Mouse (Mus musculus) limb, embryonic 10.5 days (tissue): ENCODE results near the gene Rpl27a. TPM values are rescaled to one million over a fixed set of nuclear protein-coding genes. Genes with fewer than 3 reads are reported as not detected.

Experiments
- DNase-seq: peaks from one replicate; pipeline ENCODE4 v3.0.0-alpha.2; 2017; ENCODE audit warnings: low spot score
- H3K27ac ChIP-seq: fragments of 300-500 bp; sonication (generic); 2 replicates; pipeline ENCODE4 v1.5.1; 2016; ENCODE audit warnings: mild to moderate bottlenecking
- H3K27me3 ChIP-seq: fragments of 300-500 bp; sonication (generic); 2 replicates; pipeline ENCODE4 v1.6.1; 2016; ENCODE audit warnings: low read depth, mild to moderate bottlenecking; ENCODE audit not compliant: poor library complexity, severe bottlenecking
- H3K36me3 ChIP-seq: fragments of 300-500 bp; sonication (generic); 2 replicates; pipeline ENCODE4 v1.6.1; 2016; ENCODE audit warnings: mild to moderate bottlenecking, moderate library complexity
- H3K4me1 ChIP-seq: fragments of 300-500 bp; sonication (generic); 2 replicates; pipeline ENCODE4 v1.6.1; 2016
- H3K4me3 ChIP-seq: fragments of 300-500 bp; sonication (generic); 2 replicates; pipeline ENCODE4 v1.5.1; 2016; ENCODE audit warnings: mild to moderate bottlenecking, moderate library complexity
- H3K9me3 ChIP-seq: fragments of 300-500 bp; sonication (generic); replicated peaks from 2 replicates; pipeline ENCODE4 v1.6.1; 2016; ENCODE audit warnings: mild to moderate bottlenecking
- WGBS: fragments of 180-500 bp; shearing (Covaris S2); methylation state at CpG from one replicate; pipeline ENCODE4 v1.1.7; 2016; 5-methylcytosine and 5-hydroxymethylcytosine counted together
- polyA plus RNA-seq: library from polyadenylated mRNA; unstranded; fragments of >200 nt; fragmentation: Nextera tagmentation; extraction: Ambion mirVana; gene quantifications from 2 replicates; pipeline ENCODE4 v1.2.1, GENCODE M21; 2016

Gene Rpl27a
- polyA plus RNA-seq, 1 experiment from 2014 or later = 130 TPM

GRCm38 (mm10) chr7:109531501-109531900 lies 12.6 kb downstream of the Rpl27a start:
- Histone ChIP-seq H3K36me3 (peaks cover 89% of the 10 kb centered on the region), H3K27ac (no peak overlapping the region)
- WGBS = 87% methylated on average over 5 of the region's 5 CpGs

DNA sequence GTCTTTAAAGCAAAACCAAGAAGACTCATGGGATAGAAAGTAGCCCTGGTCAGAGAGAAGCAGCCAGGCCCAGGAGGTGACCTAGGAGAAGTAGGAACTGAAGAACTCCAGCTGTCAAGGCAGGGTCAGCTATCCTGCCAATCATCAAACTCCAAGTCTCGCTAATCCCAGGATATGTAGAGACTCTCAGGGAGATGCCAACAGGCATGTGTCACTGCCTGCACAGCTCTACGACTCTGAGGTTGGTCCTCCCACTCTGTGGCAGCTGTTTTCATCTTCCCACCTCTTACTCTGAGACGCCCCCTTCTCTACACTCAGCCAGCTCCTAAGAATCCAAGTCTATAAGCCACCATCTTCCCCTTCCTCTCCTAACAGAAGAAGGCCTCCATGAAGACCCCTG lies 13.7 kb downstream of the Rpl27a start:
- WGBS = 83% methylated on average over 3 of the region's 3 CpGs
- H3K9me3 ChIP-seq = no peaks in the 10 kb centered on the region
- no peak overlapping the region for H3K27ac ChIP-seq
- H3K4me3 ChIP-seq = no peak overlapping the region
- no peak for DNase-seq
- no peaks in the 10 kb centered on the region for H3K27me3 ChIP-seq
- no peaks in the 10 kb centered on the region for H3K4me1 ChIP-seq
- H3K36me3 ChIP-seq = peaks cover 87% of the 10 kb centered on the region

More at GRCm38 (mm10) chr7:109531501-109531900, 12.6 kb downstream of the Rpl27a start:
- Histone ChIP-seq H3K4me1 (no peaks in the 10 kb centered on the region), H3K9me3 (no peaks in the 10 kb centered on the region), H3K27me3 (no peaks in the 10 kb centered on the region), H3K4me3 (no peak overlapping the region)
- no peak for DNase-seq

DNA sequence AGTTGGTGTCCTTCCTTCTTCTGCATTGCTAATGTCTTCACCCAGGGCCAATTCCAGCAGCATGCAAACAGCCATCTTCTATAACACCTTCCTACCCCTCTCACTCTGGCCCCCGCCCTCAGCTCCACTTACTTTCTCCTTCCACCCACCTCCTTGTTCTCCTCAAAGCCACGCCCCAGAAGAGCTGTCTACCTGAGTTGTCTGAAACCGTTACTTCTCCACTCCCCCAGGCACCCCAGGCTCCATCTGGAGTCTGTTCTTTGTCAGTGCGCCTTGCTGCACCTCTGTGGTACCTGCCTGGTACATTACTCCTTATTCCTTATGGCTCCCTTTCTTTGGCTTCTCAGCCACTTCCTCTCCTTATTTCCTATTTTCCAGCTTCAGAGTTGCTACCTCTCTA lies 14.2 kb downstream of the Rpl27a start:
- DNase-seq = no peak
- Histone ChIP-seq H3K27ac (no peak overlapping the region), H3K4me1 (no peaks in the 10 kb centered on the region), H3K36me3 (peaks cover 87% of the 10 kb centered on the region), H3K9me3 (no peaks in the 10 kb centered on the region), H3K27me3 (no peaks in the 10 kb centered on the region), H3K4me3 (no peak overlapping the region)
- WGBS = 71% methylated on average over 4 of the region's 4 CpGs

DNA sequence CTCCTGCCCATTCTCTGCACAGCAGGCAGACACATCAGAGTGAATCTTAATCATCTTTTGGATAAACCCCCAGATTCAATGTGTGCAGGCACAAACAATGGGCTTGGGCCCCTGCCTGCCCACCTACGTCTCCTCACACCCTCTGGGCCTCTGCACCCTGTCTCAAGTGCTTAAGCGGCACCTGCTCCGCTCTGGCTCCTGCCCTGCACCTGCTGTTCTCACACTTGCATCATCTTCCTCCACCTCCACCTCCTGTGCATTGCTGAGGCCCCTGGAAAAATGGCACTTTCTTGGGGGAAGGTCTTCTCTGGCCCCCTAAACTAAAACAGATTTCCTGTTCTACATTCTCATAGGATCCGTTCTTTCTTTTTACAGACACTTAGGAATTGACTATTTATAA lies 14.9 kb downstream of the Rpl27a start:
- no peak for DNase-seq
- H3K27ac ChIP-seq = no peak overlapping the region
- H3K4me1 ChIP-seq = no peaks in the 10 kb centered on the region
- H3K27me3 ChIP-seq = no peaks in the 10 kb centered on the region
- H3K4me3 ChIP-seq = no peak overlapping the region
- H3K9me3 ChIP-seq = no peaks in the 10 kb centered on the region
- H3K36me3 ChIP-seq = peaks cover 88% of the 10 kb centered on the region
- WGBS = 93% methylated on average over 4 of the region's 4 CpGs

DNA sequence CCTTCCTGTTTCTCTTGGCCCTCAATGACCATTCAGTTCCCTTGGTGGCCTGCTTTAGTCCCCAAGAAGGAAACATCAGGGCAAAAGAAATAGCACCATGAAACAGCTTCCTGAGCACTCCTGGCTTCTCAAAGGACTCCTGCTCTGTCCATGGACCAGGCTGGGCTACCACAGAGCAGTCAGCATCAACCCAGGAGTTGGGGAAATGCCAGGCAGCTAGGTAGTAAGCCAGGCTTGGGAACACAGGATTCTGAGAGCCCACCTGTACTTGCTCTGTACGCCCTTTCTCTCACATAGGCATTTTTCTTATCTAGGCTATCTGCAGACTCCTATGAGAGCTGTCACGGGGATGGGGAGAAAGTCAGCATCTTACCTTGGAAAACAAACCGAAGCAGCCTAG lies 16.0 kb downstream of the Rpl27a start:
- Histone ChIP-seq H3K4me3 (no peak overlapping the region), H3K27me3 (no peaks in the 10 kb centered on the region), H3K4me1 (no peaks in the 10 kb centered on the region), H3K27ac (no peak overlapping the region), H3K36me3 (peaks cover 94% of the 10 kb centered on the region), H3K9me3 (no peaks in the 10 kb centered on the region)
- no peak for DNase-seq
- WGBS = 95% methylated on average over 3 of the region's 3 CpGs

GRCm38 (mm10) chr7:109536451-109536946 lies 17.6 kb downstream of the Rpl27a start:
- no peaks in the 10 kb centered on the region for H3K9me3 ChIP-seq
- 80% methylated on average over 4 of the region's 4 CpGs for WGBS
- 0 out of 2 replicates have a peak overlapping the region, but pooled peaks have one; percentile 9 for H3K27ac ChIP-seq
- H3K27me3 ChIP-seq = no peaks in the 10 kb centered on the region
- H3K4me1 ChIP-seq = no peaks in the 10 kb centered on the region
- H3K4me3 ChIP-seq = no peak overlapping the region
- DNase-seq = no peak
- peaks cover 94% of the 10 kb centered on the region for H3K36me3 ChIP-seq

- no peaks in the 10 kb centered on the region for H3K27me3 ChIP-seq
- no peak overlapping the region for H3K27ac ChIP-seq
- H3K4me1 ChIP-seq = no peaks in the 10 kb centered on the region
- H3K9me3 ChIP-seq = no peaks in the 10 kb centered on the region
- no peak overlapping the region for H3K4me3 ChIP-seq
- peaks cover 94% of the 10 kb centered on the region for H3K36me3 ChIP-seq
- DNase-seq = no peak
These were observed 22.0 kb downstream of the Rpl27a start for GRCm38 (mm10) chr7:109540902-109541301.

DNA sequence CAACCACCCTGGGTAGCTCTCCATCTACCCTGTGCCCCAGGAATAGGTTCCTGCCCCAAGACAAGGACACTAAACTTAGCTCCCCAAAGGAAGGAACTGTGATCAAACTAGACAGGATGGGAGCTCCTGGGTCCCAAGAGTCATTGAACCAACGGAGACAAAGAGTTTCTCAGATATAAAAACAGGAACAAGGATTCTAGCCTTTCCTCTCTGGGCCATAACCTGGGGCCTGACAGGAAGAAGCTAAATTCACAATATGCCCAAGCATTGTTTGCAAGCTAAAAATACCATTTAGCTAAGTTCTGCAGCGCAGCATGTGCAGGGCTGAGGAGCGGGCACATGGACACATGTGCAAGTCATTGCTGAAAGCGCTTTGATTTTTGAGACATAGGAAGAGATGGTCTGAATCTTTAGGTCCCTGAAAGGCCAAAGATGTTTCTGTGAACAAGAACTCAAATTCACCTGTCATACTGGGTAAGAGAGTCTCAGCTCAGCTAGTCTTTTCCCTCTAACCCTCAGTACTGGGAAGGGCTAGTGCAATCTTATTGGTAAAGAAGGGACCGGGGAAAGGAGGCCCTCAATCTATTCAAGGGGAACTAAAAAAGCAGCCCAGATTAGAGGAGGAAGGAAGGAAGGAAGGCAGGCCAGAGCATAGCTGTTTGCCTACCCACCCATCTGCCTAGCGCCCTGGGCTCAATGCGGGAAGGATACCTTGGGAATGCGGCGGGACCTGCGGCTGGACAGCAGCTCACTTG lies 22.8 kb downstream of the Rpl27a start:
- no peak overlapping the region for H3K27ac ChIP-seq
- no peaks in the 10 kb centered on the region for H3K27me3 ChIP-seq
- H3K4me3 ChIP-seq = no peak overlapping the region
- no peaks in the 10 kb centered on the region for H3K9me3 ChIP-seq
- WGBS = 88% methylated on average over 10 of the region's 10 CpGs
- DNase-seq = no peak
- H3K4me1 ChIP-seq = no peaks in the 10 kb centered on the region
- peaks cover 90% of the 10 kb centered on the region for H3K36me3 ChIP-seq

DNA sequence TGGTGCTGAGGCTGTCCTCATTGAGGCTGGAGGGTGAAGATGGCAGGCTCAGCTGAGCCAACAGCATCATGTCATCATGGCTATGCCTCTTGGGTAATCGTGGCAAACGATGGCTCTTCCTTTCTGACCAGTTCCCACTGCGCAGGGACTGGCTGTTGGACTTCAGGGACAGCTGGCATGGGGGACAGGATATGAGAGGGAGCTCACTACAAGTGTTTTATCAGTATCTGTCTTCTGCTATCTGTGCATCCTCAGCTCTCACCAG lies 23.3 kb downstream of the Rpl27a start:
- Histone ChIP-seq H3K4me3 (no peak overlapping the region), H3K9me3 (no peaks in the 10 kb centered on the region), H3K36me3 (peaks cover 86% of the 10 kb centered on the region), H3K4me1 (no peaks in the 10 kb centered on the region), H3K27ac (no peak overlapping the region), H3K27me3 (no peaks in the 10 kb centered on the region)
- 88% methylated on average over 3 of the region's 3 CpGs for WGBS
- DNase-seq = no peak

DNA sequence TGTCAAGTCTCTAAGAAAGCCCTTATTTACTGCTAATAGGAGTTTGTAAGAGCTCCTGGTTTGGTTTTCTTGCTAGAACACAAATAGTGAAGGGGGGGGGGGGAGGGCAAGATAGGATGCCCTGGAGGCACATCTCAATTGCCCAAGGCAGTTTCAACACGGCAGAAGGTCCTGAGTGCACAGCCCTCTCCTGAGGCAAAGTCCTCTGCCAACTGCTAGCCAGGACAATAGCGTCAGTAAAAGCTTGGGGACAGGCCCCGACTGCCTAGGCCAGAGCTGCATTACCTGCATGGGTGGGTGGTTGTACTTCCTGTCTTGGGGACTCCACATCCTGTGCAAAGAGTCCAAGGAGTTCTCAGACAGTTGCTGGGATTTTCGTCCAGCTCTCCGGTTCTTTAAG lies 25.8 kb downstream of the Rpl27a start:
- DNase-seq = no peak
- WGBS = 83% methylated on average over 5 of the region's 5 CpGs
- H3K36me3 ChIP-seq = peaks cover 89% of the 10 kb centered on the region
- H3K27ac ChIP-seq = no peak overlapping the region
- no peaks in the 10 kb centered on the region for H3K27me3 ChIP-seq
- no peaks in the 10 kb centered on the region for H3K4me1 ChIP-seq
- H3K9me3 ChIP-seq = no peaks in the 10 kb centered on the region
- no peak overlapping the region for H3K4me3 ChIP-seq

DNA sequence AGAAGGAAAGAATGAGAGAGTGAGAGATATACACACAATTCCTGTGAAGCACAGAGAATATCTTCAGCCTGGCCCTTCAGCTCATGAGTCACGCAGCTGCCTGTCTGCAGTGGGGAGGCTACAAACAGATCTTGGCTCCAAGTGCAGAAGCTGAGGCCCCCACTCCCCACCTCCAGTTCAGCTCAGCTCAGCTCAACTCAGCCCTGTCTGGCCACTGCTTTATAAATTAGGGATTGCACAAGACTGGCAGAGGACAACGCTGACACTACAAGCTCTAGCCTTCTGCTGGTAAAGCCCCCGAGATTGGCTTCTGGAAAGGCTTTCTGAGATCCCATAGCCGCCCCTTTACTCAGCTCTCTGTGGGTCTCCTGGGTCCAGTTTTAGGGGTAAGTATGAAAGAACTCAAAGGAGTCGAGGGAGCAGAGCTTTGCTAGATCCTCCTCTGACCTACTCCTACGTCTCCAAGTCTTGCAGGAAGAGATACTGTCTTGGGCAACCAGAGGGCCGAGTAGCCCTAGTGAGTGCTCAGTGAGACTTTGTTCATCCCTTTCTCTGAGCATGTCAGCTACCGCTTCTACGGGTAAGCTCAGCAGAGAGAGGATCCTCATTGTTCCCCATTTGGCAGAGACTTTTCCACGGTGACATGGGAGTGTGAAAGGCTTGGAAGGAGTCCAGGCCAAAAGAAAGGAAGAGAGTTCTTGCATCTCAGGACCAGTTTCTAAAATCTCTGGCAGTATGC lies 26.5 kb downstream of the Rpl27a start:
- 85% methylated on average over 10 of the region's 10 CpGs for WGBS
- Histone ChIP-seq H3K27ac (no peak overlapping the region), H3K9me3 (no peaks in the 10 kb centered on the region), H3K27me3 (no peaks in the 10 kb centered on the region), H3K36me3 (peaks cover 88% of the 10 kb centered on the region), H3K4me1 (no peaks in the 10 kb centered on the region), H3K4me3 (no peak overlapping the region)
- DNase-seq = no peak

DNA sequence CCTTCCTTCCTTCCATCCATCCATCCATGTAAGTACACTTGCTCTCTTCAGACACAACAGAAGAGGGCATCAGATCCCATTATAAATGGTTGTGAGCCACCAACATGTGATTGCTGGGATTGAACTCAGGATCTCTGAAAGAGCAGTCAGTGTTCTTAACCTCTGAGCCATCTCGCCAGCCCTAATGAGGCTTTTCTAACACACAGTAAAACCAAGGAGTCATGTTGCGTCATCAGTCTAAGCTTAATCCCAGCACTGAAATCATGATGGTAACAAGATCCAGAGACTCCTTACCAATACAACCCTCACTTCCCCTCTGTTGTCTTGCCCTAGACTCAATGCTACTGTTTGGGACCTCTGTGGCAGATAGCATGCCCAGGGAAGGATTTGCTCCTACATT lies 27.2 kb downstream of the Rpl27a start:
- H3K4me1 ChIP-seq = no peaks in the 10 kb centered on the region
- WGBS = 78% methylated on average over 2 of the region's 2 CpGs
- no peaks in the 10 kb centered on the region for H3K27me3 ChIP-seq
- no peak for DNase-seq
- no peak overlapping the region for H3K27ac ChIP-seq
- peaks cover 89% of the 10 kb centered on the region for H3K36me3 ChIP-seq
- no peaks in the 10 kb centered on the region for H3K9me3 ChIP-seq
- no peak overlapping the region for H3K4me3 ChIP-seq

DNA sequence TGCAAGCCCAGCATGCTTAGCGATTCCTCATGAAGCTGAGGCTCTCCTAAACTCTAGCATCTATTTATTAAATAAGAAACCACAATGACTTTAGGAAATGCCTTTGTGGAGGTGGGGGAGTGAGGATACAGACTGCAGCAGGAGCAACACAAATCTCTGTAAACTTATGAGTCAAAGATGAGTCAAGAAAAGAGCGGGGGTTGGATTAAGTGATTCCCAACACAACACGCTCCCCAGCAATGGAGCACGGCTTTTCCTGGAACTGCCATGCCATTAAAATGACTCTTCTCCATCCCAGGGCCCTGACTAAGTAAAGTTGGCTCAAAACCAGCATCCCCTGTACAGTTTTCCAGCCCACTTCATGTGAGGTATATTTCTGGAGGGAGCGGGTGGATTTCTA lies 27.8 kb downstream of the Rpl27a start:
- peaks cover 88% of the 10 kb centered on the region for H3K36me3 ChIP-seq

More for the DNA sequence above, 27.8 kb downstream of the Rpl27a start:
- Histone ChIP-seq H3K27me3 (no peaks in the 10 kb centered on the region), H3K9me3 (no peaks in the 10 kb centered on the region), H3K4me3 (no peak overlapping the region), H3K27ac (no peak overlapping the region), H3K4me1 (no peaks in the 10 kb centered on the region)
- WGBS = 98% methylated on average over 5 of the region's 5 CpGs
- DNase-seq = no peak
